Mouse (Mus musculus): ENCODE data around the gene Eepd1. TPM values are rescaled to one million over a fixed set of nuclear protein-coding genes. Genes with fewer than 3 reads are reported as not detected.

Eepd1 gene
- polyA plus RNA-seq, 1 experiment from 2014 or later = 6.0 TPM

DNA sequence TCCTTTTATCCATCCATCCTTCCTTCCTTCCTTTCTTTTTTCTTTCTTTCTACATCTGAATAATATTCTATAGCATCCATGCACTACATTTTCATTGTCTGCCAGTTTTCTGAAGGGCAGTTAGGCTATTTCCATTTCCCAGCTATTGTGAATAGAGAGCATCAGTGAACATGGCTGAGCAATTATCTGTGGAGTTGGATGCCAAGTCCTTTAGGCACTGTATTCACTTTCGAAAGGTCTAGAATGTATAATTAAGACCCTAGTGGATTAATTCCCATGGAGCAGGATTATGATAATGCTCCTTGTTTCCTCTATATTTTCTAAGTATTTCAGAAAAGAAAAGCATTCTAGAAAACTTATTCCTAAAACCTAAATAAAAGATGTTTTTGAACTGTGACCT lies 50.3 kb downstream of the Eepd1 start:
- no peak overlapping the region for H3K4me2 ChIP-seq (ENCODE audit: low read length)
- WGBS = 97% methylated on average over 1 of the region's 1 CpGs

DNA sequence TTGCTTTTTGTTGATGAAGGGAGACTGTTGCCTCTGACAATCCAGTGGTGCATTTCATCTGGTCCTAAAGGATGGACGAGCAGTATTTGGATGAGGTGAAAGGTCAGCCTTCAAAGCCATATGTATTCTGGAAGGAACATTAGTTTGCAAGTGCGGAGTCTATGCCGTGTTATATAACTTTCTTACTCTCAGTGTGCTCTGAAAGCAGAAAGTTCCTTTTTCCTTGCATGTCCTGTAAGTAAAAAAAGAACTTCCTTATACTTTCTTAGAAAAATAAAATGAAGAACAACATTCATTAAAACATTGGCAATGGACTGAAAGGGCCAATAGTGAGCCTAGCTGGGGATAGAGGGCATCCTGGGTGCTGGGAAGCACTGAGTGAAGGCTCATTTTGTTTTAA lies 50.8 kb downstream of the Eepd1 start:
- ATAC-seq (replicated peaks; ENCODE audit: low FRiP score, low TSS enrichment, low read depth) = no peak
- no peak overlapping the region for H3K9ac ChIP-seq (ENCODE audit: low read length)
- no peaks in the 10 kb centered on the region for H3K27me3 ChIP-seq (replicated peaks; ENCODE audit: control insufficient read depth, insufficient read depth, low read length)
- no peak overlapping the region for H3K4me2 ChIP-seq (ENCODE audit: low read length)
- peaks cover 4% of the 10 kb centered on the region; the same call in 1 of the 2 replicates for H3K4me1 ChIP-seq (replicated peaks; ENCODE audit: control insufficient read depth, insufficient read depth, low read length)
- no peak overlapping the region for H3K4me3 ChIP-seq (ENCODE audit: low read depth, low read length)
- 53% methylated on average over 3 of the region's 3 CpGs for WGBS
- no peak overlapping the region for H3K27ac ChIP-seq (ENCODE audit: low read depth)
- no peak for DNase-seq (ENCODE audit: low spot score)
- H3K36me3 ChIP-seq (ENCODE audit: control insufficient read depth, insufficient read depth, low read length) = no peaks in the 10 kb centered on the region
- H3K9me3 ChIP-seq (ENCODE audit: control insufficient read depth, low read length) = no peaks in the 10 kb centered on the region

More for the DNA sequence above, 50.3 kb downstream of the Eepd1 start:
- Histone ChIP-seq H3K4me1 (replicated peaks; ENCODE audit: control insufficient read depth, insufficient read depth, low read length) (peaks cover 8% of the 10 kb centered on the region; the same call in 1 of the 2 replicates), H3K9me3 (ENCODE audit: control insufficient read depth, low read length) (no peaks in the 10 kb centered on the region), H3K27me3 (replicated peaks; ENCODE audit: control insufficient read depth, insufficient read depth, low read length) (no peaks in the 10 kb centered on the region), H3K9ac (ENCODE audit: low read length) (no peak overlapping the region), H3K36me3 (ENCODE audit: control insufficient read depth, insufficient read depth, low read length) (no peaks in the 10 kb centered on the region), H3K4me3 (ENCODE audit: low read depth, low read length) (no peak overlapping the region), H3K27ac (ENCODE audit: low read depth) (no peak overlapping the region)
- ATAC-seq (replicated peaks; ENCODE audit: low FRiP score, low TSS enrichment, low read depth) (no peak), DNase-seq (ENCODE audit: low spot score) (no peak)

DNA sequence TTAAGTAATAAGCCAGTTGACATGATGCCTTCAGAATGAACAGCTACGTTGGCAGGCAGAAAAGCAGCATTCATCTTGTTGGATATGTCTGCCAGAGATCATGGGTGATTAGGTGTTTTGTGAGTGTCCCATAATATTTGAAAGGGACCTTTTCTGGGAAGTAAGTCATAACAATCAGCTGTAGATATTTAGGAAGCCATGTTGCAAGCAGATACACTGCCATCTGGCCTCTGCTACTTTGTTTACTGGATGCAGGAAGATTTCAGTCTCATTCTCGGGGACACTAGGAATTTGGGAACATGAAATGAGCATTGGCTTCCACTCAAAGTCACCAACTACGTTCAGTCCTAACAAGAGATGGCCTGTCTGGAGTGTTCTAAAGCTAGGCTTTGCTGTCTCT lies 54.1 kb downstream of the Eepd1 start:
- DNase-seq (ENCODE audit: low spot score) = no peak
- H3K36me3 ChIP-seq (ENCODE audit: control insufficient read depth, insufficient read depth, low read length) = no peaks in the 10 kb centered on the region
- H3K4me2 ChIP-seq (ENCODE audit: low read length) = no peak overlapping the region
- H3K4me1 ChIP-seq (replicated peaks; ENCODE audit: control insufficient read depth, insufficient read depth, low read length) = no peaks in the 10 kb centered on the region
- 77% methylated on average over 3 of the region's 3 CpGs for WGBS
- no peaks in the 10 kb centered on the region for H3K27me3 ChIP-seq (replicated peaks; ENCODE audit: control insufficient read depth, insufficient read depth, low read length)
- H3K9me3 ChIP-seq (ENCODE audit: control insufficient read depth, low read length) = no peaks in the 10 kb centered on the region
- no peak for ATAC-seq (replicated peaks; ENCODE audit: low FRiP score, low TSS enrichment, low read depth)
- no peak overlapping the region for H3K4me3 ChIP-seq (ENCODE audit: low read depth, low read length)
- H3K27ac ChIP-seq (ENCODE audit: low read depth) = no peak overlapping the region
- no peak overlapping the region for H3K9ac ChIP-seq (ENCODE audit: low read length)

DNA sequence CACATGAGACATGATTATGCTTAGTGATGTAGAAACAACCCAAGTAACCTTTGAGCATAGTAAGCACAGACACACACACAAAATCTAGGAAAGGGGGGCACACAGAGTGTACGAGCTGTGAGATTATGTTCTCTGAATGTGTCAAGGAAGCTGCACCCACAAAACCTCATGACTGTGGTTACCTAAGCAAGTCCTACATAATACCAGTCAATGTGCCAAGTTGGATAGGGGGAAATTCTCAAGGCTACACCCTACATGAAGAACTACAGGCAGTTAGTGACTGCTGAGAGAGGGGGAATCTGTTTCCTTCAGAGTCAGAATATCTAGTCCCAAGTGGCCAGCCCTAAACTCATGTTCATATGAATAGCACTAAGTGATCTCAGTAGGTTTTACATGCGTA lies 58.1 kb downstream of the Eepd1 start:
- H3K9ac ChIP-seq (ENCODE audit: low read length) = no peak overlapping the region
- H3K36me3 ChIP-seq (ENCODE audit: control insufficient read depth, insufficient read depth, low read length) = no peaks in the 10 kb centered on the region
- no peak overlapping the region for H3K27ac ChIP-seq (ENCODE audit: low read depth)
- WGBS = 91% methylated on average over 2 of the region's 2 CpGs
- no peaks in the 10 kb centered on the region for H3K4me1 ChIP-seq (replicated peaks; ENCODE audit: control insufficient read depth, insufficient read depth, low read length)
- DNase-seq (ENCODE audit: low spot score) (no peak), ATAC-seq (replicated peaks; ENCODE audit: low FRiP score, low TSS enrichment, low read depth) (no peak)
- no peak overlapping the region for H3K4me2 ChIP-seq (ENCODE audit: low read length)
- no peaks in the 10 kb centered on the region for H3K27me3 ChIP-seq (replicated peaks; ENCODE audit: control insufficient read depth, insufficient read depth, low read length)
- no peaks in the 10 kb centered on the region for H3K9me3 ChIP-seq (ENCODE audit: control insufficient read depth, low read length)
- no peak overlapping the region for H3K4me3 ChIP-seq (ENCODE audit: low read depth, low read length)

DNA sequence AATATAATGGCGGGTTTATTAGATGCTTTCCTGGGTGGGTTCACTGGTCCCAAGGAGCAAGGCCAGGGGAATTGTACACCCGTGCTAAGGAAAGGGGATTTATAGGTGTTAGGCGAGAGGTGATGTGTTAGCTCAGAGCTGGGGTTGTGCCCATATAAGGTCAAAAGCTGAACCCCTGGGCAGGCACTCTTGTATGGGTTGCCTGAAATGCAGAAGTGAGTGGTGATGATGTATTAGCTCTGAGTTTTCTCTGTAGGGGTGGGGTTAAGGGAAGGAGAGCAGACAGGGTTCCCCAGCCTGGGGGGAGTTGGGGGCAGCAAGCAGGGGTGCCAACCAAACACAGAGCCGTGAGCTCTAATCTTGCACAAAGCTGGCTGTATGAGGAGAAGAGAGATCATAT lies 60.0 kb downstream of the Eepd1 start:
- WGBS = 55% methylated on average over 4 of the region's 4 CpGs
- H3K27me3 ChIP-seq (replicated peaks; ENCODE audit: control insufficient read depth, insufficient read depth, low read length) = no peaks in the 10 kb centered on the region
- DNase-seq (ENCODE audit: low spot score) (no peak), ATAC-seq (replicated peaks; ENCODE audit: low FRiP score, low TSS enrichment, low read depth) (no peak)
- no peaks in the 10 kb centered on the region for H3K36me3 ChIP-seq (ENCODE audit: control insufficient read depth, insufficient read depth, low read length)
- no peak overlapping the region for H3K9ac ChIP-seq (ENCODE audit: low read length)
- no peak overlapping the region for H3K4me3 ChIP-seq (ENCODE audit: low read depth, low read length)
- no peaks in the 10 kb centered on the region for H3K4me1 ChIP-seq (replicated peaks; ENCODE audit: control insufficient read depth, insufficient read depth, low read length)
- no peaks in the 10 kb centered on the region for H3K9me3 ChIP-seq (ENCODE audit: control insufficient read depth, low read length)
- no peak overlapping the region for H3K27ac ChIP-seq (ENCODE audit: low read depth)
- H3K4me2 ChIP-seq (ENCODE audit: low read length) = no peak overlapping the region

DNA sequence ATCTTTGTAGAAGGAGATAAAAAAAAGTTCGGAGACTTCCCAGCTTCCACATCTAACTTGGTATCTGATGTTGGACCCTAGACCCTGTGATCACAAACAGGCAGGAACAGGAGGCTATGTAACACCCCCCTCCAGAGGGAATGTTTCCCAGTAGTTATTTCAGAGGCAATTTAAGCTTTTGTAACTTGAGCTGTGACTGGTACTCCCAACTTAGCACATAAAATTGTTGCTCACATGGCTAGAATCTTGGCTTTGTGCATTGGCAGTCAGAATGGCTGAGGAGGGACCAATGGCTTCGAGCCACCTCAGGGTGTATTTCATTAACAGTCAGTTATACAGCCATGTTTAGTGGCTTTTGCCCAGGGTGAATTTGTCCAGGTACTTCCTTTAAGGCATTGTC lies 63.9 kb downstream of the Eepd1 start:
- Histone ChIP-seq H3K4me1 (replicated peaks; ENCODE audit: control insufficient read depth, insufficient read depth, low read length) (no peaks in the 10 kb centered on the region), H3K9me3 (ENCODE audit: control insufficient read depth, low read length) (no peaks in the 10 kb centered on the region), H3K4me3 (ENCODE audit: low read depth, low read length) (no peak overlapping the region), H3K27me3 (replicated peaks; ENCODE audit: control insufficient read depth, insufficient read depth, low read length) (no peaks in the 10 kb centered on the region), H3K36me3 (ENCODE audit: control insufficient read depth, insufficient read depth, low read length) (no peaks in the 10 kb centered on the region), H3K9ac (ENCODE audit: low read length) (no peak overlapping the region), H3K27ac (ENCODE audit: low read depth) (no peak overlapping the region), H3K4me2 (ENCODE audit: low read length) (no peak overlapping the region)
- 83% methylated on average over 2 of the region's 2 CpGs for WGBS
- DNase-seq (ENCODE audit: low spot score) = no peak
- ATAC-seq (replicated peaks; ENCODE audit: low FRiP score, low TSS enrichment, low read depth) = no peak

DNA sequence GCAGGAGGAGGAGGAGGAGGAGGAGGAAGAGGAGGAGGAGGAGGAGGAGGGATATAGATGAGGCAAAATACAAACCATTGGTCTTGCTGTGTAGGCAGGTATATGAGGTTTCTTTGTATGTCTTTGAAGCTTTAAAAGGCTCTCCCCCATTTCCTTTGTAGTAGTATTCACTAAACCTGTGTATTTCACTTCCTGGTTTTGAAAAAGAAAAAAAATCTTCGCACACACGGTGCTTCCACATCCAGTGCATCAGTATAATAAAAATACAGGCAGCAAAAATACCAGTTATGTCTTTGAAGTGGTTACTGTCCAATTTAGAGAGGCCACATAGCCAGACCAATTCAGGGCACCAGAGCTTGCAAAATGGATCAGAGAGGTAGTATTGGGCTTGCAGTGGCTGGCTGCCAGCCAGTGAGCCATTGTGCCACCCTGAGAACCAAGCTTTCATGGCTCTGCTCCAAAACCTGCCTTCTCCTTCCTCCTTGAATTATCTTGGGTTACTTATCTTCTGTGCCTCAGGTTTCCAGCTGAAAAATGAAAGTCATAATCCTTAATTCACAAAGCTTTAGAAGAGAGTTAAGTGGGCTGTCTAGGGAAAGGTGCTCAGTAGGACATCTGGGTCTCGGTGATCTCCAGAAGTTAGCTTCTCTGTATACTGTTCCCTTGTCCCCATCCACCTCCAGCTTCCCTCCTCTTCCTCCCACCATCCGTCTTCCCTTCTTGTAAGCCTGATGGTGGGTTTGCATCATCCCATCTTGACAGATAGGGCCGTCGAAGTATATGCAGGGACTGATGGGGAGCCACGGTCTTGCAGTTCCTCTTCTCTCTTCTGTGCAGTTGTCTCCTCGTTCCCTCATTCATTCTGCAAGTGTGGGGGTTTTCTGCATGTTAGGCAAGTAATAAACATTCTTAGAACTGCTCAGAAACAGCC lies 68.0 kb downstream of the Eepd1 start:
- DNase-seq (ENCODE audit: low spot score) = no peak
- Histone ChIP-seq H3K9ac (ENCODE audit: low read length) (no peak overlapping the region), H3K27me3 (replicated peaks; ENCODE audit: control insufficient read depth, insufficient read depth, low read length) (no peaks in the 10 kb centered on the region), H3K9me3 (ENCODE audit: control insufficient read depth, low read length) (no peaks in the 10 kb centered on the region), H3K4me3 (ENCODE audit: low read depth, low read length) (no peak overlapping the region), H3K27ac (ENCODE audit: low read depth) (no peak overlapping the region), H3K36me3 (ENCODE audit: control insufficient read depth, insufficient read depth, low read length) (no peaks in the 10 kb centered on the region), H3K4me2 (ENCODE audit: low read length) (no peak overlapping the region), H3K4me1 (replicated peaks; ENCODE audit: control insufficient read depth, insufficient read depth, low read length) (no peaks in the 10 kb centered on the region)
- ATAC-seq (replicated peaks; ENCODE audit: low FRiP score, low TSS enrichment, low read depth) = no peak
- WGBS = 82% methylated on average over 8 of the region's 8 CpGs

DNA sequence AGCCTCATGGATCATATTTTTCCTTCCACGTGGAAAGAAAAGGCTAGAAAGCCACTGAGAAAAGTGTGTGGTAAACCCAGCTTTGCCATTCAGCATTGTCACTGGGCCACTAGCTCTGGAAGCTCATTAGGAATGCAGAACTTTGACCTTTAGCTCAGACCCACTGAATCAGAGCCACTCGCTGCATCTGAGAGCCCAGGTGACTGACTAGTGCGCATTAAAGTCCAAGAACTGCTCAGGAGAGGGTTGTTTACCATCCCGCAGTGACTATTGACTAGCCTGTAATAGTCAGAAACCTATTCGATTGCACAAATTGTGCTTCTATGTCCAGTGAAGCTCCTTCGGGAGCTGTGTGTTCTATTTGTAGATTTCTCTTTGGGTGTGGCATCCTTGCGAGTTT lies 68.8 kb downstream of the Eepd1 start:
- H3K9me3 ChIP-seq (ENCODE audit: control insufficient read depth, low read length) = no peaks in the 10 kb centered on the region
- 88% methylated on average over 7 of the region's 7 CpGs for WGBS
- ATAC-seq (replicated peaks; ENCODE audit: low FRiP score, low TSS enrichment, low read depth) = no peak
- no peak overlapping the region for H3K9ac ChIP-seq (ENCODE audit: low read length)
- no peaks in the 10 kb centered on the region for H3K36me3 ChIP-seq (ENCODE audit: control insufficient read depth, insufficient read depth, low read length)
- H3K4me3 ChIP-seq (ENCODE audit: low read depth, low read length) = no peak overlapping the region
- no peaks in the 10 kb centered on the region for H3K27me3 ChIP-seq (replicated peaks; ENCODE audit: control insufficient read depth, insufficient read depth, low read length)
- H3K4me1 ChIP-seq (replicated peaks; ENCODE audit: control insufficient read depth, insufficient read depth, low read length) = no peaks in the 10 kb centered on the region
- DNase-seq (ENCODE audit: low spot score) = no peak
- H3K27ac ChIP-seq (ENCODE audit: low read depth) = no peak overlapping the region
- H3K4me2 ChIP-seq (ENCODE audit: low read length) = no peak overlapping the region

DNA sequence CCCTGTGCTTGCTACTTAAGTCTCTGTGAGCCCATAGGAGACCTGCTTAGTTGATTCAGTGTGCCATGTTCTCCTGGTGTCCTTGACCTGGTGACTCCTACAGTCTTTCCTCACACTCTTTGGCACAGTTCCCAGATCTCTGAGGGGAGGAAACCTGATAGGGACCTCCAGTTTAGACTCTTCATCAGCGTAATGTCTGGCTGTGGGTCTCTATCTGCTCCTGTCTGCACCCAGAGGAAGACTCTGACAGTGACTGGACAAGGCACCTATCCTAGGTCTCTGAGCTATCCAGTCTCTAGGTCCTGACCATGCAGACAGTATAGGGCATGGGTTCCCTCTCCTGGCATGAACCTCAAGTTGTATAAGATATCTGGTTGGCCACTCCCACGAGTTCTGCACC lies 71.2 kb downstream of the Eepd1 start:
- H3K36me3 ChIP-seq (ENCODE audit: control insufficient read depth, insufficient read depth, low read length) = no peaks in the 10 kb centered on the region
- no peaks in the 10 kb centered on the region for H3K27me3 ChIP-seq (replicated peaks; ENCODE audit: control insufficient read depth, insufficient read depth, low read length)
- H3K4me2 ChIP-seq (ENCODE audit: low read length) = no peak overlapping the region
- H3K27ac ChIP-seq (ENCODE audit: low read depth) = no peak overlapping the region
- no peak overlapping the region for H3K4me3 ChIP-seq (ENCODE audit: low read depth, low read length)
- H3K9me3 ChIP-seq (ENCODE audit: control insufficient read depth, low read length) = no peaks in the 10 kb centered on the region
- no peaks in the 10 kb centered on the region for H3K4me1 ChIP-seq (replicated peaks; ENCODE audit: control insufficient read depth, insufficient read depth, low read length)
- ATAC-seq (replicated peaks; ENCODE audit: low FRiP score, low TSS enrichment, low read depth) (no peak), DNase-seq (ENCODE audit: low spot score) (no peak)
- H3K9ac ChIP-seq (ENCODE audit: low read length) = no peak overlapping the region
- WGBS = 63% methylated on average over 2 of the region's 2 CpGs

All from intestine, embryonic 14.5 days (tissue).